In genomic region chr3:119498711-119499110, GRCm38 (mm10) we compare ENCODE assay signal across 8 mouse cellular contexts.
A peak's percentile ranks its signal among the peaks of the same experiment; 100 is the strongest.
DNase-seq lines count a peak whose midpoint lies in the region; ATAC-seq and TF ChIP-seq lines count a peak whose summit lies in the region.

No protein-coding gene starts in this region.

- no peaks in the 10 kb centered on the region for H3K36me3 ChIP-seq in embryonic facial prominence, embryonic 11.5 days (replicated peaks; ENCODE audit: control insufficient read depth, insufficient read depth, low read depth, low read length)
- no peaks in the 10 kb centered on the region for H3K36me3 ChIP-seq in embryonic facial prominence, embryonic 10.5 days (replicated peaks)
- H3K36me3 ChIP-seq in heart, embryonic 10.5 days: no peaks in the 10 kb centered on the region
- no peaks in the 10 kb centered on the region for H3K36me3 ChIP-seq in kidney, postnatal 0 days (ENCODE audit: insufficient read depth, low read length)
- H3K36me3 ChIP-seq in liver, postnatal 0 days (replicated peaks; ENCODE audit: insufficient read depth, low read length): no peaks in the 10 kb centered on the region

- no peaks in the 10 kb centered on the region for H3K27me3 ChIP-seq in embryonic facial prominence, embryonic 11.5 days (ENCODE audit: control insufficient read depth, insufficient read depth, low read length)
- no peaks in the 10 kb centered on the region for H3K27me3 ChIP-seq in embryonic facial prominence, embryonic 10.5 days (replicated peaks; ENCODE audit: low read depth, poor library complexity, severe bottlenecking)
- H3K27me3 ChIP-seq in heart, embryonic 10.5 days (ENCODE audit: insufficient read depth, poor library complexity, severe bottlenecking): no peaks in the 10 kb centered on the region
- no peaks in the 10 kb centered on the region for H3K27me3 ChIP-seq in kidney, postnatal 0 days (ENCODE audit: insufficient read depth, low read length)
- no peaks in the 10 kb centered on the region for H3K27me3 ChIP-seq in liver, postnatal 0 days (ENCODE audit: insufficient read depth, low read length)

- no peak for TF ChIP-seq CTCF in kidney, postnatal 0 days (IDR thresholded peaks at IDR 0.05; ENCODE audit: low read depth)
- no peak for TF ChIP-seq CTCF in lung, adult 2 months (IDR thresholded peaks at IDR 0.05; ENCODE audit: insufficient read depth, low read length)
- no peak for TF ChIP-seq CTCF in liver, postnatal 0 days (IDR thresholded peaks at IDR 0.05; ENCODE audit: low read depth)

- H3K27ac ChIP-seq in embryonic facial prominence, embryonic 11.5 days (replicated peaks; ENCODE audit: low read depth, low read length): no peak overlapping the region
- H3K27ac ChIP-seq in embryonic facial prominence, embryonic 10.5 days (replicated peaks): no peak overlapping the region
- no peak overlapping the region; the same call in 1 of the 2 replicates for H3K27ac ChIP-seq in heart, embryonic 10.5 days
- no peak overlapping the region for H3K27ac ChIP-seq in kidney, postnatal 0 days
- no peak overlapping the region for H3K27ac ChIP-seq in liver, postnatal 0 days (ENCODE audit: low read depth)

- no peak for TF ChIP-seq EP300 in liver, postnatal 0 days (IDR thresholded peaks at IDR 0.05; ENCODE audit: low read depth)

- no peak overlapping the region for H3K4me3 ChIP-seq in embryonic facial prominence, embryonic 11.5 days (ENCODE audit: low read depth, low read length)
- no peak overlapping the region for H3K4me3 ChIP-seq in embryonic facial prominence, embryonic 10.5 days
- H3K4me3 ChIP-seq in heart, embryonic 10.5 days: 0 out of 2 replicates have a peak overlapping the region, but pooled peaks have one; percentile 19
- 0 out of 2 replicates have a peak overlapping the region, but pooled peaks have one; percentile 4 for H3K4me3 ChIP-seq in kidney, postnatal 0 days (replicated peaks; ENCODE audit: low read depth, low read length)
- no peak overlapping the region for H3K4me3 ChIP-seq in lung, adult 2 months (replicated peaks; ENCODE audit: extremely low read depth, low read depth, low read length)
- H3K4me3 ChIP-seq in liver, postnatal 0 days (ENCODE audit: low read depth, low read length): no peak overlapping the region

- WGBS in embryonic facial prominence, embryonic 11.5 days: 80% methylated on average over 20 of the region's 20 CpGs
- 84% methylated on average over 20 of the region's 20 CpGs for WGBS in embryonic facial prominence, embryonic 10.5 days
- 45% methylated on average over 20 of the region's 20 CpGs for WGBS in heart, embryonic 10.5 days
- WGBS in kidney, postnatal 0 days: 19% methylated on average over 20 of the region's 20 CpGs
- WGBS in lung, adult 2 months: 28% methylated on average over 20 of the region's 20 CpGs
- WGBS in liver, postnatal 0 days (ENCODE audit: insufficient replicate concordance): 45% methylated on average over 20 of the region's 20 CpGs

- peak; percentile 14 for DNase-seq in embryonic facial prominence, embryonic 11.5 days (ENCODE audit: low spot score)
- DNase-seq in embryonic facial prominence, embryonic 10.5 days (ENCODE audit: low spot score): no peak
- peak; percentile 47 to 67 for DNase-seq in cerebellum, adult 18-20 months
- no peak for DNase-seq in heart, embryonic 10.5 days (ENCODE audit: low spot score)
- DNase-seq in kidney, postnatal 0 days (ENCODE audit: low spot score): peak; percentile 78
- peak; percentile 5 for DNase-seq in lung, adult 2 months
- peak; percentile 91 for DNase-seq in right cerebral cortex, adult 18-20 months
- DNase-seq in liver, postnatal 0 days: no peak

- ATAC-seq in embryonic facial prominence, embryonic 11.5 days (replicated peaks; ENCODE audit: insufficient number of reproducible peaks, low FRiP score, low TSS enrichment, low read depth): no peak
- ATAC-seq in kidney, postnatal 0 days (replicated peaks; ENCODE audit: low FRiP score, low read depth): peak; percentile 77
- no peak for ATAC-seq in liver, postnatal 0 days

- no peak overlapping the region for H3K4me2 ChIP-seq in embryonic facial prominence, embryonic 11.5 days (ENCODE audit: low read depth, low read length)
- H3K4me2 ChIP-seq in kidney, postnatal 0 days (ENCODE audit: low read length): peak overlapping the region; percentile 40
- no peak overlapping the region for H3K4me2 ChIP-seq in liver, postnatal 0 days (ENCODE audit: low read depth, low read length)

- no peaks in the 10 kb centered on the region for H3K4me1 ChIP-seq in embryonic facial prominence, embryonic 11.5 days (ENCODE audit: control insufficient read depth, insufficient read depth, low read length)
- no peaks in the 10 kb centered on the region for H3K4me1 ChIP-seq in embryonic facial prominence, embryonic 10.5 days
- H3K4me1 ChIP-seq in heart, embryonic 10.5 days: no peaks in the 10 kb centered on the region; the same call in 1 of the 2 replicates
- no peaks in the 10 kb centered on the region for H3K4me1 ChIP-seq in kidney, postnatal 0 days (replicated peaks; ENCODE audit: insufficient read depth, low read length)
- H3K4me1 ChIP-seq in lung, adult 2 months (ENCODE audit: control insufficient read depth, insufficient read depth, low read length): no peaks in the 10 kb centered on the region
- H3K4me1 ChIP-seq in liver, postnatal 0 days (ENCODE audit: insufficient read depth): no peaks in the 10 kb centered on the region

- H3K9ac ChIP-seq in embryonic facial prominence, embryonic 11.5 days (replicated peaks; ENCODE audit: low read length): no peak overlapping the region
- H3K9ac ChIP-seq in kidney, postnatal 0 days (ENCODE audit: low read depth, low read length): no peak overlapping the region
- H3K9ac ChIP-seq in liver, postnatal 0 days (replicated peaks): no peak overlapping the region

- no peaks in the 10 kb centered on the region for H3K9me3 ChIP-seq in embryonic facial prominence, embryonic 11.5 days (replicated peaks; ENCODE audit: control insufficient read depth, low read length)
- no peaks in the 10 kb centered on the region for H3K9me3 ChIP-seq in embryonic facial prominence, embryonic 10.5 days
- H3K9me3 ChIP-seq in heart, embryonic 10.5 days: no peaks in the 10 kb centered on the region
- no peaks in the 10 kb centered on the region for H3K9me3 ChIP-seq in kidney, postnatal 0 days (replicated peaks; ENCODE audit: low read length)
- H3K9me3 ChIP-seq in liver, postnatal 0 days (ENCODE audit: low read length): no peaks in the 10 kb centered on the region

- no peak for TF ChIP-seq POLR2A in lung, adult 2 months (IDR thresholded peaks at IDR 0.05; ENCODE audit: borderline replicate concordance, extremely low read depth, low read depth, low read length)

Comparison
In these comparisons a context has a peak if more than half of its experiments do, and no peak if none do; other contexts are left out.
1. DNase-seq: peak in embryonic facial prominence, embryonic 11.5 days (single experiment), cerebellum, adult 18-20 months (2 of 2), kidney, postnatal 0 days (single experiment), lung, adult 2 months (single experiment) and right cerebral cortex, adult 18-20 months (single experiment); none in embryonic facial prominence, embryonic 10.5 days (single experiment), heart, embryonic 10.5 days (single experiment) and liver, postnatal 0 days (single experiment).
2. H3K4me3 ChIP-seq: peak in heart, embryonic 10.5 days (single experiment) and kidney, postnatal 0 days (single experiment); none in embryonic facial prominence, embryonic 11.5 days (single experiment), embryonic facial prominence, embryonic 10.5 days (single experiment), lung, adult 2 months (single experiment) and liver, postnatal 0 days (single experiment).